Mouse (Mus musculus) cerebellum, postnatal 10 days (tissue): ENCODE results near the gene Tmem160.

ENCODE experiments used
- DNase-seq, 2 experiments: peaks; one replicate each; pipeline ENCODE4 v3.0.0; 2021; ENCODE audit warnings: mixed read lengths in 2 of 2

The Tmem160 gene

GRCm38 (mm10) chr7:16451656-16452055, 923 bp upstream of the Tmem160 start:
- no peak for DNase-seq

GRCm38 (mm10) chr7:16453118-16453711, 636 bp downstream of the Tmem160 start:
- peak; percentile 73 to 74 for DNase-seq

GRCm38 (mm10) chr7:16455016-16455415, 2.4 kb downstream of the Tmem160 start:
- DNase-seq = no peak

- DNase-seq = no peak
Measured at GRCm38 (mm10) chr7:16456289-16456688, 3.7 kb downstream of the Tmem160 start.

- peak; percentile 70 to 71 for DNase-seq
Measured at GRCm38 (mm10) chr7:16460566-16460965, 8.0 kb downstream of the Tmem160 start.

GRCm38 (mm10) chr7:16461151-16461550, 8.6 kb downstream of the Tmem160 start:
- DNase-seq = peak; percentile 41 to 56

- peak; percentile 47 to 53 for DNase-seq
Measured at GRCm38 (mm10) chr7:16461705-16462104, 9.1 kb downstream of the Tmem160 start.

- peak; percentile 93 to 95 for DNase-seq
Measured at GRCm38 (mm10) chr7:16463214-16463613, 10.6 kb downstream of the Tmem160 start.

- peak; percentile 88 to 91 for DNase-seq
Measured at GRCm38 (mm10) chr7:16465160-16465559, 12.6 kb downstream of the Tmem160 start.

- no peak for DNase-seq
Measured at GRCm38 (mm10) chr7:16465568-16465967, 13.0 kb downstream of the Tmem160 start.

- peak in 1 of 2 experiments; percentile 53 for DNase-seq
Measured at GRCm38 (mm10) chr7:16466565-16466964, 14.0 kb downstream of the Tmem160 start.

- DNase-seq = no peak
Measured at GRCm38 (mm10) chr7:16468115-16468514, 15.5 kb downstream of the Tmem160 start.

GRCm38 (mm10) chr7:16471549-16471948, 19.0 kb downstream of the Tmem160 start:
- DNase-seq = peak; percentile 44 to 57

GRCm38 (mm10) chr7:16472116-16472709, 19.6 kb downstream of the Tmem160 start:
- no peak for DNase-seq

GRCm38 (mm10) chr7:16473847-16474246, 21.3 kb downstream of the Tmem160 start:
- DNase-seq = no peak

- peak in 1 of 2 experiments; percentile 48 for DNase-seq
Measured at GRCm38 (mm10) chr7:16474445-16474844, 21.9 kb downstream of the Tmem160 start.

- DNase-seq = no peak
Measured at GRCm38 (mm10) chr7:16475321-16475720, 22.7 kb downstream of the Tmem160 start.

GRCm38 (mm10) chr7:16475764-16476599, 23.4 kb downstream of the Tmem160 start:
- DNase-seq = no peak

GRCm38 (mm10) chr7:16476600-16476989, 24.0 kb downstream of the Tmem160 start:
- DNase-seq = no peak

- DNase-seq = no peak
Measured at GRCm38 (mm10) chr7:16477628-16478027, 25.0 kb downstream of the Tmem160 start, which contains the start of gene Npas1. Npas1 (minus strand) TSS chr7:16477728.

- no peak for DNase-seq
Measured at GRCm38 (mm10) chr7:16488816-16489215, 36.2 kb downstream of the Tmem160 start.

- DNase-seq = peak; percentile 63 to 67
Measured at GRCm38 (mm10) chr7:16489948-16490347, 37.4 kb downstream of the Tmem160 start.

GRCm38 (mm10) chr7:16491759-16492158, 39.2 kb downstream of the Tmem160 start:
- DNase-seq = peak; percentile 85 to 89

- DNase-seq = no peak
Measured at GRCm38 (mm10) chr7:16492211-16492610, 39.6 kb downstream of the Tmem160 start.
